Mouse (Mus musculus) frontal cortex, postnatal 10 days (tissue): Measurements from ENCODE around the gene Fez2.

Source experiments
- DNase-seq, 2 experiments: peaks; one replicate each; pipeline ENCODE4 v3.0.0; 2022; ENCODE audit warnings: low spot score in 2 of 2, mixed read lengths in 1 of 2

Gene Fez2

GRCm38 (mm10) chr17:78322369-78323335 is 95.3 kb downstream of the Fez2 start:
- DNase-seq = no peak

DNA sequence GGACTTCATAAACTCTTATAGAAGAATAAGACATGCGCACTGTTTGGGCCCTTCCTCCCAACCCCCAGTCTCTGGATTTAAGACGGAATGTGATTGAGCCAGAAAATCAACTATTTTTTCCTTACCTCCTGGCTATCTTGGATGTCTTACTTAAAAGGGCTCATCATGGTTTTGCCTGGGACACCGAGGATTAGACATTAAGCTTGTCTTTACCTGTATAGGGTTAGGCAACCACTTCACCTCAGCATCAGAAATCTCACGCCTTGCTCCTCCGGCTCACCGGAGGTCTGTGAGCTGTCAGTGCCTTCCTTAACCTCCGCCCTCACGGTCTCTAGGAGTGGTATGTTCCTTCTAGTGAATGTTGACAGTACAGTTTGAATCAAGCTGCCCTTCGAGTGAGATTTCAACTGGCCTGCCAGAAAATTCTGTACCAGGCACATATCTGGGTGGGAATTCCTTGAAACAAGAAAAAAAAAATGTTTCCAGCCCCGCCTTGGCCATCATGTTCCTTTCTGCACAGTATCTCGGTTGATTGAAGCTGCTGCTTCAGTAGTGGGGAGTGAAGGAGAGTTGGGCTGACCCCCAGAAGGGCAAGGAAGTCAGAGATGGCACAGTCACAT is 96.6 kb downstream of the Fez2 start:
- no peak for DNase-seq
